Mouse (Mus musculus): Measurements from ENCODE around the gene Zfp69.
A peak's percentile ranks its signal among the peaks of the same experiment; 100 is the strongest.

Zfp69 gene

DNA sequence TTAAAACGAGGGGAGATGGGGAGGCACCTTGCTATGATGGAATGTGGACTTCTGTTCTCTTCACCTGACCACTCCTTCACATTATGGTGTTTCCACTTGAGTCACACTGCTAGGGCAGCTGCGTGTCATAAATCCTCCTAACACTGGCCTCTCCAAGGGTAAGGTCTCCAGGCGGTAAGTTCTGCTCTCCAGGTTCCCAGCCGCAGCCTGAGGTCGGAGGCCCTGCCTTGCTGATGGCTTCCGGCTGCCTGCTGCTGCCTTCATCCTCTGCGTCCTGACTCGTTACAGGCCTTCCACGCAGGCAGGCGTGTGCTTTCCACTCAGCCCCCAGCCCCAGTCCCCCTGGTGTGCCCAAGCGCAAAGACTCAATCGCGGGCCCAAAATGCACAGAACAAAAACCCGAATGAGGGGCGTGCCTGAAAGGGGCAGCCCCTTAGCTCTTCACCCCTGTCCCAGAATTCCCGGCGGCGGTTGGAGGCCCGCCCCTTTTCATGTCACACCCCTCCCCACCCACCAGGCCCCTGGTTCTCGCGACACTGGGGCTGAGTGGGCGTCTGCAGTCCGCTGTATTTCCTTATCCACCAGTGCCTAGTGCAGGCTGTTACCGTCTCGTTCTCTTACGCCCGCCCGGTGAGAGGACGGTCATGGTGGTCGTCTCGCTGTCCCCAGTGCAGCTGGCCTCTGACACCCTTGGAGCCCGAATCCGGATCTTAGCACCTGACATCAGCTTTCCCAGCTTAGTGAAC is 26.8 kb downstream of the Zfp69 start, which contains the start of gene Exo5:
Gene Exo5 (minus strand): TSS at position 464 of the 746 bp plus-strand sequence.
- peak; percentile 95 for DNase-seq (ENCODE audit: low spot score)

DNA sequence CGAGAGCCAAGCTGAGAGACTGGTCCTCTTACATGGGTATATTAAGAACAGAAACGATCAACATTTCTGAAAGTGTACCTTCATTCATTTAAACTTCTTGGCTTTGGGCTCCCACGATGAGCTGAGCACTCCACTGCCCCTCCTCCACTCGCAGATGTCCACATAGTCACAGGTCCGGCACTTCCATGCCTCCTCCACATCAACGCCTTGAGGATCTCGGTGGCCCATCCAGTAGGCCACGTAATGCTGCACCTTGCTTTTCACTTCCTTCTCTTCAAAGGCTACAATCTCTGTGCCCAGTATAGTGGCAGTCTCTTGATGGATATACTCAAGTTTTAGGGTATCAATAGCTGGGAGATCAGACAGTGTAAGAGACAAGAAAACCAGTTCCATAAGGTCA is 30.0 kb downstream of the Zfp69 start:
- DNase-seq (ENCODE audit: low spot score), result no peak

DNA sequence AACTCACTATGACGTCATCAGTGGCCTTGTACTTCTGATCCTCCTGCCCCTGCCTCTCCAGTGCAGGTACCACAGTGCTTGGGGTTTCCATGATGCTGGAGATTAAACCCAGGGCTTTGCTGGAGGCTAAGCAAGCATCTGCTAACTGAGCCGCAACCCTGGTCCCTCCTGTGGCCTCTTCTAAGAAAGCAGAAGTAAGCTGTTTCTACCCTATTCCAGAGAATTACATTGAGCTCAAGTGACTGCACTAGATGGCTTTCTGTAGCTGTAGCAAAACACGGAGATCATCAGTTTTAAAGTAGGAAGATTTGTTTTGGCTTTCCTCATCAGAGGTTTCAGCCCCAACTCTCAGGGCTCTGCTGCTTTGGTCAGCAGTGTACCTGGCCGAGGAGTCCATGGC is 37.0 kb downstream of the Zfp69 start:
- no peak for DNase-seq (ENCODE audit: low spot score)

DNA sequence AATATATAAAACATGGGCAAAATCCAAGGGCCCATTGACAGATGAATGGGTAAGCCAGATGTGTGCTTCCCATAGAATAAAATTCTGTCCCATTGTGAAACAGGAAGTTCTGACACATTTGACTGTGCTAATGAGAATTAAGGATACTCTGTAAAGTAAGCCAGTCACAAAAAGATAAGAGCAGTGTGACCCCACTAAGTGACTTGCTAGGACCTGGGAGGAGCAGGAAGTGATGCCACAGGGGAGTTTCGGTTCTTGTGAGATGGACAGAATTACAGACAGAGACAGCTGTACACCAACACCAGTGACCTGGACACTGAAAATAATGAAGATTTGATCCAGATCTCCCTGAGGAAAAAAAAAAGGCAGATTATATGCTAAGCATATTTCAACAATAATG is 37.6 kb downstream of the Zfp69 start:
- no peak for DNase-seq (ENCODE audit: low spot score)

DNA sequence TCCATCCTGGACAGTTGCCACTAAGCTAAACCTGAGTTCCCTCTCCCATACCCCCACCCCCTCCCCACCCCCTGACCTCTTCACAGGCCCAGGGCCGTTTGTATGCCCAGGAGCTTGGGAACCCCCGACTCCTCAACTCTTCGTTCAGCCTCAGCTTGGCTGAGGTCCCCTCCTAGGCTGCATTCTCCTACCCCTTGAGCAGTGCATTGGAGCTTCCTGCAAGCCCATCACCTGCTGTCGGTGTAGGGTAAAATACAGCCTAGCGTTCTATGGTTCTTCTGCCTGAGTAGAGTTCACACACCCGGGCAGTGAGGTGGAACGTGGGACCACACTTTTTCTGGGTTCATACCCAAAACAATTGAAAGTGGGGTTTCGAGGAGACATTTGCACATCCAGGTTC is 38.1 kb downstream of the Zfp69 start:
- DNase-seq (ENCODE audit: low spot score), result no peak

DNA sequence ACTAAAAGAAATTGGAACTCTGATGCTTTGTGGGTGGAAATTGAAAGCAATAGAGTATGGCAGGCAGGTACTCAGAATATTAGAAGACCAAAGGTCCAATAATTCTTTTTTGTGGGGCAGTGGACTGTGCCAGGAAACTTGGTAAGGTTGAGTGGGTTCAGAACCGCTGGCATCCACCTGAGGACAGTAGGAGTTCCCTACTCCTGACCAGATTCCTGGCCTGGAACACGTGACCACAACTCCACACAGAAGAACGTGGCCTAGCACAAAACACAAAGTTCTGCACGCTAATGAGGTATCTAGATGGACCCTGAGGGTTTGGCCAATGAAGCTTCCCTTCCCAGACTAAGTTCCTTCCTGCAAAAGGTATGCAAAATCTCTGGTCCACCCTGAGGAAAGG is 38.6 kb downstream of the Zfp69 start:
- DNase-seq (ENCODE audit: low spot score), result no peak

DNA sequence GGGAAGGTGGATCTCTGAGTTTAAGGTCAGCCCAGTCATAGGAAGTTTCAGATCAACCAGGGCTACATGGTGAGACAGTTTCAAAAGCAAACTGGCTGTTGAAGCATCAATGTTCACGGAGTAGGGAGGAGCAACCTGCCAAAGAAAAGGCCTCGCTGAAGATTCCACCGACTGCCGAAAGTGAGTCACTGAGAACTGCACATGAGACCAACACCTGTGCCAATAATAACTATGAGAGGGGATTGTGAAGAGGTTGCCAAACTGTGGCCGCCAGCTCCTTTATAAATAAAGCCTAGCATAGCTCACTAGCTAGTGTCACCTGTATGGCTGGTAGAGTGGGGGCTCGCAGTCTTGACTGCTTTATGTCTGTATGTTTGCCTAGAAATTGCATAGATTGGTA is 40.4 kb downstream of the Zfp69 start:
- DNase-seq (ENCODE audit: low spot score), result no peak

DNA sequence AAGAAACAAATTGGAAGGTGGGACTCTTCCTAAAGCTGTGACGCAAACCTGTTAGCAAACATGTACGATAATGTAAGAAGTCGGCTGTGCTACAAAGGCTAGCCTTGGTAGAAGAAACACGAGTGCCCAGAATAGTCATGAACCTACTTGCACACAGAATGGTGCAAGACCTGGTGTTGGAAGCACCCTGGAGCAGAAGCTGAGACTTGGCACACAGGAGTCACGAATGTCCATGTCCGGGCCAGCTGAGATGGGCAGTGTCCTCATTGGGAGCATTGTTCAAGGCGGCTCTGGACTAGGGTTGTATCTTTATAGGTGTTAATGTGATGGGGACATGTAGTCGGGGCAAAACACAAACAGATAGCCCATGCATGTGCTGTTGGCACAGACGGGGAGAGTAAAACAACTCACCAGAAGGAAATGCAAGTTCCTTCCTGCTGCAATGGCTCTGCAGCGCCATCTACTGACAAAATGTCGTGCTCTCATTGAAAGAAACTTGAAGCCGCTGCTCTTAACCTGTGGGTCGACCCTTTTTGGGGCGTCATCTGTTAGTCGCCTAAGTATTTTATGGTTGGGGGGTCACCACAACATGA is 41.8 kb downstream of the Zfp69 start:
- DNase-seq (ENCODE audit: low spot score), result peak; percentile 39

DNA sequence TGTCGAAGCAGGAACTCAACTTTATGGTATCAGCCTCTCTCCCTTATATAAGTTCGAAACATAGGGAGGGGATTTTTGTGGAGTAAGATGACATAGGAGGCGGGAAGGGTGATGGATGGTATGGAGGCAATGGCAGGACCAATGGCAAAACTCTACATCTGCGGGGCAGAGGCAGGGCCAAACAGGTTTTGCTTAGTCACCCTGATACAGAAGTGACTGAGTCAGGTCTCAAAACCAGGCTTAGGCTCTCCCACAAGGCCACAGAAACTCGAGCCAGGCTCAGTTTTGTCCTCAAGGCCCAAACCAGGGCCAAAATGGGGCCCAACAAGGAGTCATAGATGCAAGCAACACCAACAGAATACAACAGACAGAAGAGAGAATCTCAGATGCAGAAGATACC is 45.9 kb downstream of the Zfp69 start:
- no peak for DNase-seq (ENCODE audit: low spot score)

DNA sequence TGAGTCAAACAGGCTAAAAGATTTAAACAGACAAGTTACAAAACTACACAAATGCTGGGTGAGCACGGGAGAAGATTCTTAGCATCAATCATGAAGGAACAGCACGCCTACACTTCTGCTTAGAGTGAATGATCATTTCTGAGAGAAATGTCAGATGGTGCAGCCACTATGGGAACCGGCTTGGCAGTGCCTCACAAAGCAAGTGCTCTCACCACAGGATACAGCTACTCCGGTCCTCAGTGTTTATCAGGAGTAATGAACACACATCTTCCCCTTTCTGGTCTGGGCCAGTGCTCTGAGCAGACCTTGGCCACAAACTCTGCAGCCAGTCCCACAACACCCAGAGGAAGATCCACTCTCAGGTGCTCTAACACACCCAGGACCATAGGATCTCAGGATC is 47.0 kb downstream of the Zfp69 start:
- DNase-seq (ENCODE audit: low spot score), result no peak

DNA sequence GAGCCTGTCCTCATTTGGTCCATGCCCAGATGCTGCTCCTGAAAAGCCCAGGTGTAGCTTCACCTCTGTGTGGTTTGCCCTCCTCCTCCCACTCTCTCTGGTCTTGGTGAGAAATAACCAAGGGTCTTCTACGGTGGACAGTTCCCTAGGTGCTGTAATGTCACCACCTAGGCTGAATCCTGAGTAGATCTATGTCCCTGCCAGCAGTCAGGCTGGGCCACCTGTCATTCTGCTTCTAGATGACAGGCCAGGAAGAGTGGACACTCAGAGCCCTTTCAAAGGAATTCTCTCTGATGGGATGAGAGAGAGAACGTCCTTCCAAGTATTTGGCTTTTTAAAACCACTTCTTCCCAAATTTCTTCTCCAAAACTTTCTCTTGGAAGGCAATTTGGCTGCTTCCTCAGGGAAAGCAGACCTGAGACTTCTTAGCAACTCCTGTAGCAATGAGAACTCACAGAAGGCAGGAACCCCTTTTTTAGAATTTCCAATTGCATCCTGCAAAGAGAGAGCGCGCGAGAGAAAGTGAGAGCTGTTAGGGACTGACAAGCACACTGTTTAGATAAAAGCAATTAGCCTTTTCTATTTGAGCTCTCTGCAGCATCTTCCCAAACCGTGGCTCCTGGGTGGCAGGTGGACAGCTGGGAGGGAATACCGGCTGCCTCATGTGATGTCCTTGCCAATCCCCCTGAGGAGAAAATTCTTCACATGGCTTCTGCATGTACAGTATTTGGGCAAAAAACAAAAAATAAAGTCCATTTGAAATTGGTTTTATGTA is 55.5 kb downstream of the Zfp69 start:
- no peak for DNase-seq (ENCODE audit: low spot score)

DNA sequence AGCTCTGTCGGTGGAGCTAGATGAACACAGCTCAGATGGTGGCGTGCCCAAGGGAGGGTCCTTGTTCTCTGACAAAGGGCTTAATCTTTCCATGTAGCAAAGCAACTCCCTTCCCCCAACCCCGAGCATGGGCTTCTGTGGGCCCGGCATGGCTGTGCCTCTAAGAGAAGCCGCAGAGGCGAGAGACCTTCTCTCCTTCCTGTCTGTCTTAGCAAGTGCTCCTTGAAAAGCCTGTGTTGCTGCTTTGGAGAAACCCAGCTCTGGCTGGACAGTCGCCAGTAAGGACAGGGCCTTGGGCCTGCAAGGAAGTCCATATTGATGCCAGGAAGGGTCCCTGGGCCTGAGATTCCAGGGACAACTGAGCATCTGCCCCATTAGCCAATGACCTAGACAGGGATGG is 56.3 kb downstream of the Zfp69 start:
- no peak for DNase-seq (ENCODE audit: low spot score)

DNA sequence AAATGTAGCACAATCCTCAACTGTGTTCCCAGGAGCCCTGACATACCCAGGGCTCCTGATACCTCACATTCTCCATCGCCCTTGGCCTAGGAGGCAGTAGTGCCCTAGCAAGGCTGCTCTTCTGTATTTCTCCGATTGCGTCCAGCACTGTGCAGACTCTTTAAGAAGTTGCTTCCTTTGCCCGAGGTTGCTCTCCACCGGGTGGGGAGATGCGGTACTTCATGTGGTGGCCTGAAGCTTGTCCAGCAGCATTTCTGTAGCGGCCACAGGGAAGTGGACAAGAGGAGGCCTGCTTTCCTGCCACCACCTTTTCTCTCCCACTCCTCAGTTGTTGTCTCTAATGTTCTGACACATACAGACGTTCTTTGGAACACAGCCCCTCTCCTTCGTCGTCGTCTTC is 56.9 kb downstream of the Zfp69 start:
- no peak for DNase-seq (ENCODE audit: low spot score)

DNA sequence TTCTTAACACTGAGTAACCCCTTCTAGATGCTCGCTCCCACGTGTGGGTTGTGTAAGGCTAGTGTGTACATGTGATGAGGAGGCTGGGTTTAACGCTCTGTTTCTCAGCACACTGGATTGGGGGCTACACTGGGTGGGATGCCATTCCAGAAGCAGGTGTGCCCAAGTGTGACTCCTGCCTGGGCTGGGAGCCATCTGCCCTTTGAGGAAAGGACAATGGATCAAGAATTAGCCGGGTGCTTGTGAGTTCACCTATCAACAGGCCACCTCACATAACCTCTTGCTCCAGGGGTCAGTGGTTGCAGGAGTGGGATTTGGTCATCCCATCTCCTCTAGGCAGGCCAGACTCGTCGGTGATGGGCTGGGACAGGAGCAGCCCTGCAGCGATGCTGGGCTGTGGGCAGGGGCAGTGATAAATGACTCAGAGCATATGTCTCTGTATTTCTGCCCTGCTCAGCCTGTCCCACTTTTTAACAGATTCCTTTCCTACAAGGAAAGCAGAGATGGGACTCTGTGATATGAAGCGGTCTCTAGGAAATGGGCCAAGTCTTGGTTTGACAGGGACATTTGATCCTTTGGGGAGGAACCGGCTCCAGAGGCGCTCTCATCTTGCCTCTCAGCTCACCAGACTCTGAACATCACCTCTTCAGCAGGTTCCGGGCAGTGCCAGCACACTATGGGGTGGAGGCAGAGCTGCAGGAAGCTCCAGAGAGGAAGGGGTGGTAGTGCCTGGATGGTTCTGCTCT is 57.7 kb downstream of the Zfp69 start:
- no peak for DNase-seq (ENCODE audit: low spot score)

DNA sequence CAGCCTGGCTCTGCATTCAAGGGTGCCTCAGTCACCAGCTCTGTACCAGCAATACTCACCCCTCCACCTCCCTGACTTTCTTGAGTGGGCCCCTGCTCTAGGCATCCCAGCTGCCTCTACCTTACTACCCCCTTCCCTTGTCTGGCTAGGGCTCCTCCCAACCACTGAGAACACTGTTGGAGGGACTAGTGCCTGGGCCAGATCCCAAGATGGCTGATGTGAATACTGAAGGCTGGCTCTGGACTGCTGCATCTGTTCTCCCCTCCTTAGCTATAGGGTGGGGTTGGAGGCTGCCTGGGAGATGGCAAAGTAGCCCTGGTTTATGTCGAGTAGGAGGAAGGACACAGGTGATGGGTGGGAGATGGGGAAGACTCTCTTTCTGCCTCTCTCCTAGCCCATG is 59.0 kb downstream of the Zfp69 start:
- DNase-seq (ENCODE audit: low spot score), result no peak

DNA sequence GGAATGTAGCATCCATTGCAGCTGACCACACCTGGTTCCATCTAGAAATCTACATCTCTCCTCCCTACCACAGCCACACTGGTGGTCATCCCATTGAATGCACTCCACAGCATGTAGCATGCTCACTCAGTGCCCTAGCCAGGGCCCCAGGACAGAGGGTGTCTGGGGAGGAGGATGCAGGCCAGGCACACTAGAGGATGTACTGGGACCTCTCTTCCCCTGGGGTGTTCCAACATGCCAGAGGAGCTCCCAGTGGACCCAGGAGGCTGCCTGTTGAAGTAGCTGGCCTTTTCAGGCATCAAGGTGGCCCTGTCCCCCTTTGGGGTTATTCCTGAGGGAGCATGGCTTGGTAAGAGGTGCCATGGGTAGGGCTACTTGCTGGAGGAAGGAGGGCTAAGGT is 59.5 kb downstream of the Zfp69 start:
- no peak for DNase-seq (ENCODE audit: low spot score)

DNA sequence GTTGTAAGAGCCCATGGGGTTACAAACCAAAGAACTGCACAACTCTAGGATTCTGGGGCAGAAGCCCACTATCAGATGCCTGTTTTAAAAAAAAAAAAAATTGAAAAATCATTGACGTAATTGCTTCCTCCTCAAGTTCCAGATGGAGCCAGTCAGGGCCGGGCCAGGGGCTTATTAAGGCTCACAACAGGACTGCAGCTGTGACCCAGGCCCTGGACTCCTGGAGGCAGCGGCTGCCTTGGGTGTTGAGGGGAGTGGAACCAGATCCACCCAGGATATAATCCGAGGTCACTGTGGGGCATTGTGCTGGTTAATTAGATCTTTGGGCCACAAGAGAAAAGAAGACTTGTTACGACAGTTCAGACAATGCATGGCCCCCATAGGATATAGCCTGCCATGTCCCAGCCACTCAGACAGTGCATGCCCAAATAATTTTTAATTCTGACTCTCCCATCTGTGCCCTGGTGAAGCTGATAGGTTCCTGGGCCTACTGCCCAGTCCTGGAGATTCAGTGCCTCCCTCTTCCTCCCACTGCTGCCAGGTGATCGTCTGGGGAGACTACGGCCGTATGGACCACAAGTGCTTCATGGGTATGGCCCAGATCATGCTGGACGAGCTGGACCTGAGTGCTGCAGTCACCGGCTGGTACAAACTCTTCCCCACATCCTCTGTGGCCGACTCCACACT is 60.6 kb downstream of the Zfp69 start:
- no peak for DNase-seq (ENCODE audit: low spot score)

DNA sequence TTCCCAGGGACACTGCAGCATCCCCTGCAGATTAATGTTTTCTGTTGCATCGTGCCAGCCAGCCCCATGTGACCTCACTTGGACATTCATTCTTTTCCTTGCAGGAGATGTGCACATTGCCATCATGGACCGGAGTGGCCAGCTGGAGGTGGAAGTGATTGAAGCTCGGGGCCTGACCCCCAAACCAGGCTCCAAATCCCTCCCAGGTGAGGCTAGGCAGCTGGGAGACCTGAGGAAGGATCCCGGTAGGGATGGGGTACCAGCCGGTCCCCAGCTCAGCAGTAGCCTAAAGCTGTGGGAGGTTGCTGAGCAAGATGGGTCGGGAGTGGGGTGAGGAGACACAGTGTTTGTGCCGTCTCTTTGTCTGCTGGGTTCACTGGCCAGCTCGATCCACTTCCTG is 62.6 kb downstream of the Zfp69 start:
- no peak for DNase-seq (ENCODE audit: low spot score)

DNA sequence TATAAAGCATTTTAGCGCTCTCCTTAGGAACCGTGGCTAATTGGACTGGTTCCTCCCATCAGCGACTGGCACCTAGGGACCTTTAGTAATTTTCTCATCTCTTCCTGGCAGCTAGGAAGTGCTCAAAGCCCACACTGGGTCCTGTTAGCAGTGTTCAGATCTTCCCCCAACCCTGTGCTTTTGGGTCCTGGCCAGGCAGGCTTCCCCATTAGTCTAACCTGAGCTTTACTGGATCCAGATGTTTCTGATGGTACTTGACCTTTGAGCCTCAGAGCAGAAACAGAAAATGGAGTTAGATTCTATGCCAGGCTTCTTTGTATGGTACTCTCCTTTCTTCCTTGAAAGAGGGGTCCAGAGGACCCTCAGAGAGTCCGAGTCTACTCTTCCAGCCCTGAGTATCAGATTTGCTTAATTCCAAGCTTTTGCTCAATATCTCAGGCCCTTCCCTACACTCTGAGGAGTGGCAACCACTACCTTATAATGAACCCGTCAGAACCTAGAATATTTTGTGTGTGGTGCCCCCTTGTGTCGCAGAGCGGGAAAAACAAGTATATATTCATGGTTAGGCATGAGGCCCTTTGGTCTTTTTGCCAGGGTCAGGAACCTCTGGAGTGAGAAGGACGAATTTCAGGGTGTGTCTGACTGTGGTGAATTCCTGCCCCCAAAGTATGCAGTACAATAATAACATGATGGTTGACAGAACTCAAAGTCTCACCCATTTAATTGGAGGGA is 64.0 kb downstream of the Zfp69 start:
- DNase-seq (ENCODE audit: low spot score), result peak; percentile 36

DNA sequence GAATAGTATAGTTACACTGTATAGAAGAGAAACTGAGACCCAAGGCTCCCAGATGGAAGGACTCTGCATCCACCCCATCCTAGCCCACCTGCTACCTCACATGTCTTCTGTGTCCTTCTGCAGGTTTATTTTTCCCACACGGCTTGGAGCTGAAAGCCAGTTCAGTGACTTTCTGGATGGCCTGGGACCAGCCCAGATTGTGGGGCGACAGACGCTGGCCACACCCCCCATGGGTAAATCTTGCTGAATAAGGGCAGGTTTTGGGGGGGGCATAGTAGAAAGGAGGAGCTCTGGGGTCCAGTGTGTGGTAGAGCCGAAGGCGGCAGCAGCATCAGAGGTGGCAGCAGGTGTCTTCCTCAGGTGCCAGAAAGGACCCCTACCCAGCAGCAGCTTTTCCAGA is 64.7 kb downstream of the Zfp69 start:
- no peak for DNase-seq (ENCODE audit: low spot score)

DNA sequence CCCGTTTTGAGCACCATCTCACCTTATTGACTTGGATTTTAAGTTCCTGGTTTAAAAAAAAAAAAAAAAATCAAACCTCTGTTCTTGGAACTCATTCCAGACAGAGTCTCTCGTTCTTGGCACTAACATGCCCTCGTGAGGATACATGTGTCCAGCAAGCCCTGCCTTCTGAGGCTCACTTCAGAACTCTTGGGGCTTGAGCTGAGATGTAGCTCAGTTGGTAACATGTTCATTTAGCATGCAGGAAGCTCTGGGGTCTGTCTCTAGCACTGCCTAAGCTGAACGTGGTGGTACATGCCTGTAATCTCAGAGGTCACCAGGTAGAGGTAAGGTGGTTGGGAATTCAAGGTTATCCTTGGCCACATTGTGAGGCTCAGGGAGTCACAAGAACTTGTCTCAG is 65.4 kb downstream of the Zfp69 start:
- DNase-seq (ENCODE audit: low spot score), result no peak

Measured in T-cell, adult 2 months (primary cell).